Mouse (Mus musculus): Measurements from ENCODE around the gene Otud5. TPM values are rescaled to one million over a fixed set of nuclear protein-coding genes. Genes with fewer than 3 reads are reported as not detected.
"Not testable (repeated sequence)": the region's sequence is repeated elsewhere in the genome, so short reads cannot be mapped to it uniquely, and the experiment has no call there.

Gene Otud5
- total RNA-seq (2014; fragmentation: Nextera tagmentation): 59.5 and 83.5 TPM in 2 replicates
- total RNA-seq (2017): 50.0 and 64.6 TPM in 2 replicates

- peak; percentile 83 for ATAC-seq (replicated peaks; ENCODE audit: low FRiP score, low TSS enrichment, poor library complexity, severe bottlenecking)
Measured at GRCm38 (mm10) chrX:7841163-7842162, at the start of gene Otud5. TSS of gene Otud5 (plus strand) at chrX:7841364.

GRCm38 (mm10) chrX:7793361-7793760 is 47.8 kb upstream of the Otud5 start:
- ATAC-seq (replicated peaks; ENCODE audit: low FRiP score, low TSS enrichment, poor library complexity, severe bottlenecking): 0 out of 2 replicates have a peak, but pooled peaks have one; percentile 39

- ATAC-seq (replicated peaks; ENCODE audit: low FRiP score, low TSS enrichment, poor library complexity, severe bottlenecking): peak; percentile 84
Measured at GRCm38 (mm10) chrX:7795016-7795415, 46.1 kb upstream of the Otud5 start.

- no peak for ATAC-seq (replicated peaks; ENCODE audit: low FRiP score, low TSS enrichment, poor library complexity, severe bottlenecking)
Measured at GRCm38 (mm10) chrX:7797327-7797726, 43.8 kb upstream of the Otud5 start.

- not testable (repeated sequence) for ATAC-seq (replicated peaks; ENCODE audit: low FRiP score, low TSS enrichment, poor library complexity, severe bottlenecking)
Measured at GRCm38 (mm10) chrX:7802157-7802556, 39.0 kb upstream of the Otud5 start.

- ATAC-seq (replicated peaks; ENCODE audit: low FRiP score, low TSS enrichment, poor library complexity, severe bottlenecking): peak; percentile 95
Measured at GRCm38 (mm10) chrX:7815016-7815415, 26.1 kb upstream of the Otud5 start.

- no peak for ATAC-seq (replicated peaks; ENCODE audit: low FRiP score, low TSS enrichment, poor library complexity, severe bottlenecking)
Measured at GRCm38 (mm10) chrX:7821865-7822779, 19.0 kb upstream of the Otud5 start, which contains the start of gene Kcnd1. TSS of gene Kcnd1 (plus strand) at chrX:7822289.

- peak; percentile 71 for ATAC-seq (replicated peaks; ENCODE audit: low FRiP score, low TSS enrichment, poor library complexity, severe bottlenecking)
Measured at GRCm38 (mm10) chrX:7837146-7837545, 4.0 kb upstream of the Otud5 start.

GRCm38 (mm10) chrX:7840842-7841162 is 362 bp upstream of the Otud5 start:
- no peak for ATAC-seq (replicated peaks; ENCODE audit: low FRiP score, low TSS enrichment, poor library complexity, severe bottlenecking)

- no peak for ATAC-seq (replicated peaks; ENCODE audit: low FRiP score, low TSS enrichment, poor library complexity, severe bottlenecking)
Measured at GRCm38 (mm10) chrX:7842318-7842717, 1.2 kb downstream of the Otud5 start.

GRCm38 (mm10) chrX:7847845-7848244 is 6.7 kb downstream of the Otud5 start:
- ATAC-seq (replicated peaks; ENCODE audit: low FRiP score, low TSS enrichment, poor library complexity, severe bottlenecking): no peak

- peak; percentile 75; the same call in 1 of the 2 replicates for ATAC-seq (replicated peaks; ENCODE audit: low FRiP score, low TSS enrichment, poor library complexity, severe bottlenecking)
Measured at GRCm38 (mm10) chrX:7854578-7854977, 13.4 kb downstream of the Otud5 start.

- no peak for ATAC-seq (replicated peaks; ENCODE audit: low FRiP score, low TSS enrichment, poor library complexity, severe bottlenecking)
Measured at GRCm38 (mm10) chrX:7859191-7859753, 18.1 kb downstream of the Otud5 start.

GRCm38 (mm10) chrX:7863181-7863580 is 22.0 kb downstream of the Otud5 start:
- ATAC-seq (replicated peaks; ENCODE audit: low FRiP score, low TSS enrichment, poor library complexity, severe bottlenecking): no peak

- ATAC-seq (replicated peaks; ENCODE audit: low FRiP score, low TSS enrichment, poor library complexity, severe bottlenecking): no peak
Measured at GRCm38 (mm10) chrX:7864551-7864950, 23.4 kb downstream of the Otud5 start.

GRCm38 (mm10) chrX:7865343-7865742 is 24.2 kb downstream of the Otud5 start:
- no peak for ATAC-seq (replicated peaks; ENCODE audit: low FRiP score, low TSS enrichment, poor library complexity, severe bottlenecking)

- ATAC-seq (replicated peaks; ENCODE audit: low FRiP score, low TSS enrichment, poor library complexity, severe bottlenecking): no peak
Measured at GRCm38 (mm10) chrX:7865786-7866185, 24.6 kb downstream of the Otud5 start.

- ATAC-seq (replicated peaks; ENCODE audit: low FRiP score, low TSS enrichment, poor library complexity, severe bottlenecking): no peak
Measured at GRCm38 (mm10) chrX:7867141-7867540, 26.0 kb downstream of the Otud5 start.

GRCm38 (mm10) chrX:7868506-7868905 is 27.3 kb downstream of the Otud5 start:
- ATAC-seq (replicated peaks; ENCODE audit: low FRiP score, low TSS enrichment, poor library complexity, severe bottlenecking): no peak

- ATAC-seq (replicated peaks; ENCODE audit: low FRiP score, low TSS enrichment, poor library complexity, severe bottlenecking): no peak
Measured at GRCm38 (mm10) chrX:7869826-7870225, 28.7 kb downstream of the Otud5 start.
